Mouse (Mus musculus): Measurements from ENCODE around the gene Eif2a. TPM values are rescaled to one million over a fixed set of nuclear protein-coding genes. Genes with fewer than 3 reads are reported as not detected.

Eif2a gene
- polyA plus RNA-seq, 1 experiment from 2014 or later: 63.2 TPM

DNA sequence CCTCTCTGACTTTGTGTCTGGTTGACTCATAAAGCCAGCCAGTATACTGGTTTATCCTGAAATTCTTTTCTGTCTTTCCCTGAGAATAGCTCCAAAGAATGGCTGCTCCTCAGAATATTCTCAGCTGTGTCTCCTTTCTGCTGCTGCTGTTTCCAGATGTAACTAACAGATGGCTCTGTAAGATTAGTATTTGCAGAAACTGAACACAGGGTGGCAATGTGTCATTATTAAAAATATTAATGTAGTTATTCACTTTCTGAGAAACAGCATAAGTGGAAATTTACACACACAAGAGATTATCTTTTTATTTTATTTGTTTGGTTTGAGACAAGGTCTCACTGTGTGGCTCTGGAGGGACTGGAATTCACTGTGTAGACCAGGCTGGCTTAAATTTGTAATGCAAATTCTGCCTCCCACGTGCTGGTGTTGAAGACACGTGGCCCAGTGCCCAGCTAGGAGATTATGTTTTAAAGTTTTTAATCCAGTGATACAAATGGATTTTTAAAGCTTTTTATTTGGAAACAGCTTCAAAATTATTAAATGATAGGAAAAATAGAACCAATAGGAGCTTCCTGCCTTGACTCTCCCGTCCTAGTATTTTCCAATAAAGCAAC, 21.8 kb upstream of the Eif2a start:
- Histone ChIP-seq H3K27ac (replicated peaks; ENCODE audit: low read depth, low read length) (no peak overlapping the region), H3K4me1 (ENCODE audit: control insufficient read depth, insufficient read depth, low read length) (no peaks in the 10 kb centered on the region), H3K9ac (ENCODE audit: low read length) (no peak overlapping the region), H3K4me3 (ENCODE audit: low read depth, low read length) (no peak overlapping the region), H3K4me2 (ENCODE audit: low read depth, severe bottlenecking) (no peak overlapping the region), H3K36me3 (ENCODE audit: control insufficient read depth, insufficient read depth, low read length) (no peaks in the 10 kb centered on the region), H3K9me3 (ENCODE audit: control insufficient read depth, low read length) (no peaks in the 10 kb centered on the region), H3K27me3 (ENCODE audit: control insufficient read depth, insufficient read depth, low read length) (no peaks in the 10 kb centered on the region)
- ATAC-seq (ENCODE audit: insufficient number of reproducible peaks, low FRiP score, low TSS enrichment, low read depth) (no peak), DNase-seq (ENCODE audit: low spot score) (no peak)
- WGBS: 64% methylated on average over 3 of the region's 3 CpGs

DNA sequence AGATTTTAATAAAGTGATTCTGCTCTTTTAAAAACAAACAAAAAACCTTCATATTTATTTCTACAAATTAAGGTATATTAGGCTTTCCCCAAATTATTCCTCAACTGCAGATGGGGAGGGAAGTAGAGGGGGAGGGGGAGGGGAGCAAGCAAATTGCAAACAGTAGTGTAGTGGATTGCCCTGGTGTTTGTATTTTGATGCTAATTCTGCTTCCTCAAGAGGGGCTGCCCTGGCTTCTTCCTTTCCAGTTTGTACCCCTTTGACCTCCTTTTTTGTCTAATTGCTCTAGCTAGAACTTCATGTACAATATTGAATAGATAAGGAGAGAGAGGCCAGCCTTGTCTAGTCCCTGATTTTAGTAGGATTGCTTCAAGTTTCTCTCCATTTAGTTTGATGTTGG, 20.9 kb upstream of the Eif2a start:
- ATAC-seq (ENCODE audit: insufficient number of reproducible peaks, low FRiP score, low TSS enrichment, low read depth): no peak

DNA sequence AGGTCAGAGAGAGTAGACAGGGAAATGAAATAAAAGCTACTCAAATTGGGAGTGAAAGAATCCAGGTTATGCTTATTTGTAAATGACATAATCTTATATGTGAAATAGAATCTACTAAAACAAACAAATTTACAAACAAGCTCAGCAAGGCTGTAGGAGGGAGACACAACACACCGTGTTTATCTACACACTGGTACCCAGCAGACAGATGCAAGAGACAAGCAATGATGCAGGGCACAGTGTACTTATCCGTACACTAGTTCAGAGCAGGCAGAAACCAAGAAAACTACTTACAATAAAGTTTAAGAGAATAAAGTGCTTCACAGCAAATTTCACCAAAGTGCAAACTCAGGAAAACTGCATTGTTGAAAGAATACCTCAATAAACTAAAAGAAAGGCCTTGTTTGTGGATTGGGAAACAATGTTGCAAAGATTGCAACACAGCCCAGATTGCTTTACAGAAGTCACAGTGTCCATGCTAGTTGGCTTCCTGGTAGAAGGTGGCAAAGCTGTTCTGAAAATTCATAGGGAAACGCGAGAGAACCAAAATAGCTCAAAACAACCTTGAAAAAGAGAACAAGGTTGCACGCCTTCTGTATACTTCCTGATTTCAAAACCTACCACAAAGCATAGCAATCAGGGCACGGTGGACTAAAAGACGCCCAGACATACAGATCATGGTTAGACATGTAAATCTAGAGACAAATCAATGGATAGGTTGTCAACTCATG, 17.4 kb upstream of the Eif2a start:
- Histone ChIP-seq H3K9ac (ENCODE audit: low read length) (no peak overlapping the region), H3K4me1 (ENCODE audit: control insufficient read depth, insufficient read depth, low read length) (no peaks in the 10 kb centered on the region), H3K27ac (replicated peaks; ENCODE audit: low read depth, low read length) (no peak overlapping the region), H3K36me3 (ENCODE audit: control insufficient read depth, insufficient read depth, low read length) (no peaks in the 10 kb centered on the region), H3K9me3 (ENCODE audit: control insufficient read depth, low read length) (no peaks in the 10 kb centered on the region), H3K27me3 (ENCODE audit: control insufficient read depth, insufficient read depth, low read length) (no peaks in the 10 kb centered on the region), H3K4me3 (ENCODE audit: low read depth, low read length) (no peak overlapping the region), H3K4me2 (ENCODE audit: low read depth, severe bottlenecking) (no peak overlapping the region)
- no peak for ATAC-seq (ENCODE audit: insufficient number of reproducible peaks, low FRiP score, low TSS enrichment, low read depth)
- no peak for DNase-seq (ENCODE audit: low spot score)
- WGBS: 90% methylated on average over 7 of the region's 7 CpGs

More for the DNA sequence above, 20.9 kb upstream of the Eif2a start:
- H3K9ac ChIP-seq (ENCODE audit: low read length): no peak overlapping the region
- H3K36me3 ChIP-seq (ENCODE audit: control insufficient read depth, insufficient read depth, low read length): no peaks in the 10 kb centered on the region
- no peak overlapping the region for H3K4me3 ChIP-seq (ENCODE audit: low read depth, low read length)
- no peaks in the 10 kb centered on the region for H3K27me3 ChIP-seq (ENCODE audit: control insufficient read depth, insufficient read depth, low read length)
- H3K9me3 ChIP-seq (ENCODE audit: control insufficient read depth, low read length): no peaks in the 10 kb centered on the region
- no peak overlapping the region for H3K4me2 ChIP-seq (ENCODE audit: low read depth, severe bottlenecking)
- H3K27ac ChIP-seq (replicated peaks; ENCODE audit: low read depth, low read length): no peak overlapping the region
- DNase-seq (ENCODE audit: low spot score): no peak
- no peaks in the 10 kb centered on the region for H3K4me1 ChIP-seq (ENCODE audit: control insufficient read depth, insufficient read depth, low read length)

DNA sequence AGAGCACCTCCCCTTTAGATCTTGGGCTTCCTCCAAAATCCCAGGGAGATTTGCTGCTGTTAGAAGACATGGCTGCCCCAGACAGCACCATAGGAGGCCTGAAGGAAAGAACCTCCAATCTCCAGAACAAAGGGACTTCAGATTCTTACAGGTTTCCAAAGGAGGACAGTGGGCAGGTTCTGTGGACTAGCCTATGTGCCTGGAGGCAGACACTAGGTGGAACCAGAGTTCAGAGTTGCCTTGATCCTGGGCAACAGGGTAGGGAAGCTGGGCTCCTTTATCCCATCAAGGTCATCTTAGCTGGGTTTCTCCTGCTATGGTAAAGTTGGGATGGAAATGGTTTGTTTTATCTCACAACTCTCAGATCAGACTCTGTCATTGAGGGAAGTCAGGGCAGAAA, 14.0 kb upstream of the Eif2a start:
- H3K4me2 ChIP-seq (ENCODE audit: low read depth, severe bottlenecking): no peak overlapping the region
- no peaks in the 10 kb centered on the region for H3K36me3 ChIP-seq (ENCODE audit: control insufficient read depth, insufficient read depth, low read length)
- H3K4me3 ChIP-seq (ENCODE audit: low read depth, low read length): no peak overlapping the region
- DNase-seq (ENCODE audit: low spot score): no peak
- no peaks in the 10 kb centered on the region for H3K4me1 ChIP-seq (ENCODE audit: control insufficient read depth, insufficient read depth, low read length)
- H3K9ac ChIP-seq (ENCODE audit: low read length): no peak overlapping the region
- ATAC-seq (ENCODE audit: insufficient number of reproducible peaks, low FRiP score, low TSS enrichment, low read depth): no peak
- H3K27ac ChIP-seq (replicated peaks; ENCODE audit: low read depth, low read length): no peak overlapping the region
- no peaks in the 10 kb centered on the region for H3K9me3 ChIP-seq (ENCODE audit: control insufficient read depth, low read length)
- no peaks in the 10 kb centered on the region for H3K27me3 ChIP-seq (ENCODE audit: control insufficient read depth, insufficient read depth, low read length)

DNA sequence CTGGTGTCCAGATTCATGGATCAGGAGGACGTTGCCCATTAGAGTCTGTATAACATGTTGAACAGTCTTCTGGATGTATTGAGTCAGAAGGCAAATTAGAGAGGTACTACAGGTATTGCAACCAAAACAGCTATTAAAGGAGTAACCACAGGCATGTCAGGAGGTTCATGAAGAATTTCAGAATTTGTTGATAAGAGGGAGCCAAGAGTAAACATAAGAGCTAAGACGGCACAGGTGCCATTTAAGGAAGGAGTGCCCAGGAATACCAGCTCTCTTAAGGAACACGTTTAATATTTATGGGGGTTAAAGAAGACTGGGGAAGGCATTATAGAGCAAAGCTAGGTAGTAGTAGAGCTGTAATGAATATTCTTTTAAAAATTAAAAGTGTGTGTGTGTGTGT, 12.9 kb upstream of the Eif2a start:
- DNase-seq (ENCODE audit: low spot score): no peak

DNA sequence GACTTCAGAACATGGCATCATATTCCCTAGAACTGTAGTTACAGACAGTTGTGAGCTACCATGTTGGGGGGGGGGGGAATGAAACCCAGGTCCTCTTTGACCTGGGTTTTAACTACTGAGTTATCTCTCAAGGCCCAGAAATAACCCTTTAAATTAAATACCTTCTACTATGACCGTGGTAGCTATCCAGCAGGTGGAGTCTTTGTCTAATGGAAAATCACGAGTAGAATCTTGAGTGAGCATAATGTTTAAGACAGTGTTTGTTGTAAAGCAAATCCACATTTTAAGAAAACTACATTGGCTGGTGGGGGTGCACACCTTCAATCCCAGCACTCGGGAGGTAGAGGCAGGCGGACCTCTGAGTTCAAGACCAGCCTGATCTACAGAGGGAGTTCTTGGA, 12.1 kb upstream of the Eif2a start:
- H3K4me3 ChIP-seq (ENCODE audit: low read depth, low read length): no peak overlapping the region
- no peak for ATAC-seq (ENCODE audit: insufficient number of reproducible peaks, low FRiP score, low TSS enrichment, low read depth)
- H3K27me3 ChIP-seq (ENCODE audit: control insufficient read depth, insufficient read depth, low read length): no peaks in the 10 kb centered on the region
- WGBS: 90% methylated on average over 4 of the region's 4 CpGs
- no peak overlapping the region for H3K4me2 ChIP-seq (ENCODE audit: low read depth, severe bottlenecking)
- no peak overlapping the region for H3K9ac ChIP-seq (ENCODE audit: low read length)
- no peaks in the 10 kb centered on the region for H3K36me3 ChIP-seq (ENCODE audit: control insufficient read depth, insufficient read depth, low read length)
- H3K9me3 ChIP-seq (ENCODE audit: control insufficient read depth, low read length): no peaks in the 10 kb centered on the region
- H3K27ac ChIP-seq (replicated peaks; ENCODE audit: low read depth, low read length): no peak overlapping the region
- no peaks in the 10 kb centered on the region for H3K4me1 ChIP-seq (ENCODE audit: control insufficient read depth, insufficient read depth, low read length)
- DNase-seq (ENCODE audit: low spot score): no peak

More for the DNA sequence above, 12.9 kb upstream of the Eif2a start:
- Histone ChIP-seq H3K9me3 (ENCODE audit: control insufficient read depth, low read length) (no peaks in the 10 kb centered on the region), H3K4me3 (ENCODE audit: low read depth, low read length) (no peak overlapping the region), H3K4me1 (ENCODE audit: control insufficient read depth, insufficient read depth, low read length) (no peaks in the 10 kb centered on the region), H3K27me3 (ENCODE audit: control insufficient read depth, insufficient read depth, low read length) (no peaks in the 10 kb centered on the region), H3K4me2 (ENCODE audit: low read depth, severe bottlenecking) (no peak overlapping the region), H3K27ac (replicated peaks; ENCODE audit: low read depth, low read length) (no peak overlapping the region), H3K9ac (ENCODE audit: low read length) (no peak overlapping the region), H3K36me3 (ENCODE audit: control insufficient read depth, insufficient read depth, low read length) (no peaks in the 10 kb centered on the region)
- ATAC-seq (ENCODE audit: insufficient number of reproducible peaks, low FRiP score, low TSS enrichment, low read depth): no peak
- WGBS: 80% methylated on average over 3 of the region's 3 CpGs

DNA sequence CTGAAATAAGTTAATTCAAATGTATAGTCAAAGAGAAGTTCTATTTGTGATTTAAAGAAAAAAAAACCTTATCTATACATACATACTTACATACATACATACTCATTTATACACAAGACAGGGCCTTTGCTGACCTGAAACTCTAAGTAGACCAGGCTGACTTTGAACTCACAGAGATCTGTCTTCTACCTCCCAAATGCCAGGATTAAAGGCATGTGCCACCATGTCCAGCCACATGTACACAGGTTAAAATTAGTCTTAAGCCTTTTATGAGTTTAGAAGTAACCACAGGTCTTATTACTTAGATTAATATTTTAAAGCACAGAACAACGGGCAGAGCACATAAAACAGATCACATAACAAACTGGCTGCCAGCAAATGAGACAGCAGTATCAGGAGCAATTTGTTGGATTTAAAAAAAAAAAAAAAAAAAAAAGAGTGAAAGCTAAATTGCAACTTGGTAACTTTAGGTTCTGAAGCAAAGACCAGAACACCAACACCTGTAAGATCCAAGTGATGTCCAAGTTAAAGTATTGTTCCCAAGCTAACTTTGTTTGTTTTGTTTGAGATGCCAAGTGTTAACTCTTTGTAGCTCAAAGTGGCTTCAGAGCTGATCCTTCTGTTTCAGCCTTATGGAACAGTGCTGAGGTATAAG, 9.5 kb upstream of the Eif2a start:
- Histone ChIP-seq H3K36me3 (ENCODE audit: control insufficient read depth, insufficient read depth, low read length) (0 out of 2 replicates have a peak, but pooled peaks cover 4% of the 10 kb centered on the region), H3K27ac (replicated peaks; ENCODE audit: low read depth, low read length) (no peak overlapping the region), H3K9ac (ENCODE audit: low read length) (no peak overlapping the region), H3K4me1 (ENCODE audit: control insufficient read depth, insufficient read depth, low read length) (no peaks in the 10 kb centered on the region), H3K27me3 (ENCODE audit: control insufficient read depth, insufficient read depth, low read length) (no peaks in the 10 kb centered on the region), H3K9me3 (ENCODE audit: control insufficient read depth, low read length) (no peaks in the 10 kb centered on the region), H3K4me2 (ENCODE audit: low read depth, severe bottlenecking) (no peak overlapping the region), H3K4me3 (ENCODE audit: low read depth, low read length) (no peak overlapping the region)
- 53% methylated on average over 1 of the region's 1 CpGs for WGBS
- no peak for ATAC-seq (ENCODE audit: insufficient number of reproducible peaks, low FRiP score, low TSS enrichment, low read depth)
- no peak for DNase-seq (ENCODE audit: low spot score)

DNA sequence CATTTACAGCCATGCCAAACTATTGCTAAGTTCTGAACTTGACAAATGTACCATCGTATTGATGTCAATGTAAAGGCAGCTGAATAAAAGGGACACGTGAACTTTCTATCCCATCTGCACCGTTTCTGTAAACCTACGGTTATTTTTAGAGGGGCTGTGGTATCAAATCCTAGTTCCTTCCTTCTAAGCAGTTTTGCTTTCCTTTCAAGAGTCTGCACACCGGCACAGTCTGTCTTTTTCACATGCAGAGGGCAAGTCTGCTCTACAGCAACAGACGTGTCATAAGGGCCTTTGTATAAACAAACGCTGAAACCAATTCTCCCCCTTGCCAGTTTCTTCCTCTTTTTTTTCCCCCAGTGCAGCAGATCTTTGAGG, 9.0 kb upstream of the Eif2a start:
- Histone ChIP-seq H3K27me3 (ENCODE audit: control insufficient read depth, insufficient read depth, low read length) (no peaks in the 10 kb centered on the region), H3K4me2 (ENCODE audit: low read depth, severe bottlenecking) (no peak overlapping the region), H3K27ac (replicated peaks; ENCODE audit: low read depth, low read length) (no peak overlapping the region), H3K4me1 (ENCODE audit: control insufficient read depth, insufficient read depth, low read length) (no peaks in the 10 kb centered on the region), H3K36me3 (ENCODE audit: control insufficient read depth, insufficient read depth, low read length) (0 out of 2 replicates have a peak, but pooled peaks cover 8% of the 10 kb centered on the region), H3K9me3 (ENCODE audit: control insufficient read depth, low read length) (no peaks in the 10 kb centered on the region), H3K4me3 (ENCODE audit: low read depth, low read length) (no peak overlapping the region), H3K9ac (ENCODE audit: low read length) (no peak overlapping the region)
- DNase-seq (ENCODE audit: low spot score) (no peak), ATAC-seq (ENCODE audit: insufficient number of reproducible peaks, low FRiP score, low TSS enrichment, low read depth) (no peak)
- WGBS: 76% methylated on average over 7 of the region's 7 CpGs
